Mouse (Mus musculus): ENCODE data around the gene Fkbp14. TPM values are rescaled to one million over a fixed set of nuclear protein-coding genes. Genes with fewer than 3 reads are reported as not detected.
A peak's percentile ranks its signal among the peaks of the same experiment; 100 is the strongest.

The Fkbp14 gene
- polyA plus RNA-seq, 1 experiment from 2014 or later = 28.5 TPM

- Histone ChIP-seq H3K4me2 (no peak overlapping the region), H3K36me3 (no peaks in the 10 kb centered on the region), H3K4me1 (peaks cover 23% of the 10 kb centered on the region), H3K9me3 (replicated peaks) (no peaks in the 10 kb centered on the region), H3K27me3 (no peaks in the 10 kb centered on the region), H3K4me3 (replicated peaks) (no peak overlapping the region), H3K27ac (peak overlapping the region; percentile 32; the same call in 1 of the 2 replicates), H3K9ac (no peak overlapping the region)
- WGBS = 62% methylated on average over 5 of the region's 5 CpGs
- ATAC-seq (replicated peaks; ENCODE audit: low FRiP score) = no peak
These were observed 3.7 kb upstream of the Fkbp14 start for GRCm38 (mm10) chr6:54600681-54601347.

GRCm38 (mm10) chr6:54597711-54598110 lies 603 bp upstream of the Fkbp14 start:
- H3K27me3 ChIP-seq = no peaks in the 10 kb centered on the region
- H3K9ac ChIP-seq = no peak overlapping the region
- no peak overlapping the region for H3K27ac ChIP-seq
- ATAC-seq (replicated peaks; ENCODE audit: low FRiP score) = no peak
- peaks cover 36% of the 10 kb centered on the region for H3K4me1 ChIP-seq
- H3K36me3 ChIP-seq = no peaks in the 10 kb centered on the region
- no peak overlapping the region for H3K4me2 ChIP-seq
- H3K9me3 ChIP-seq (replicated peaks) = no peaks in the 10 kb centered on the region
- no peak overlapping the region for H3K4me3 ChIP-seq (replicated peaks)
- WGBS = 84% methylated on average over 3 of the region's 3 CpGs

GRCm38 (mm10) chr6:54595330-54595878 lies 1.7 kb downstream of the Fkbp14 start:
- Histone ChIP-seq H3K27ac (peak overlapping the region; percentile 82), H3K9ac (peak overlapping the region; percentile 82), H3K4me2 (peak overlapping the region; percentile 83), H3K27me3 (no peaks in the 10 kb centered on the region), H3K36me3 (no peaks in the 10 kb centered on the region), H3K9me3 (replicated peaks) (no peaks in the 10 kb centered on the region), H3K4me1 (peaks cover 46% of the 10 kb centered on the region), H3K4me3 (replicated peaks) (peak overlapping the region; percentile 89)
- no peak; the same call in 1 of the 2 replicates for ATAC-seq (replicated peaks; ENCODE audit: low FRiP score)
- WGBS = under 1% methylated on average over 47 of the region's 48 CpGs

GRCm38 (mm10) chr6:54594469-54595329 lies 2.4 kb downstream of the Fkbp14 start, which contains the start of gene Plekha8:
Gene Plekha8, plus strand, starts transcription at chr6:54595111.
- H3K4me1 ChIP-seq = peaks cover 46% of the 10 kb centered on the region
- H3K9ac ChIP-seq = peak within 1 kb of the TSS; percentile 82
- peak within 1 kb of the TSS; percentile 82 for H3K27ac ChIP-seq
- ATAC-seq (replicated peaks; ENCODE audit: low FRiP score) = peak; percentile 94
- H3K4me3 ChIP-seq (replicated peaks) = peak within 1 kb of the TSS; percentile 89
- no peaks in the 10 kb centered on the region for H3K9me3 ChIP-seq (replicated peaks)
- H3K27me3 ChIP-seq = no peaks in the 10 kb centered on the region
- H3K4me2 ChIP-seq = peak within 1 kb of the TSS; percentile 83
- WGBS = under 1% methylated on average over 47 of the region's 49 CpGs
- H3K36me3 ChIP-seq = no peaks in the 10 kb centered on the region

GRCm38 (mm10) chr6:54593766-54594468 lies 3.2 kb downstream of the Fkbp14 start:
- Histone ChIP-seq H3K4me2 (peak overlapping the region; percentile 83), H3K9ac (no peak overlapping the region), H3K27ac (peak overlapping the region; percentile 82), H3K9me3 (replicated peaks) (no peaks in the 10 kb centered on the region), H3K27me3 (no peaks in the 10 kb centered on the region), H3K4me1 (peaks cover 46% of the 10 kb centered on the region), H3K4me3 (replicated peaks) (peak overlapping the region; percentile 67), H3K36me3 (no peaks in the 10 kb centered on the region)
- ATAC-seq (replicated peaks; ENCODE audit: low FRiP score) = no peak
- WGBS = 55% methylated on average over 8 of the region's 8 CpGs

GRCm38 (mm10) chr6:54592938-54593535 lies 4.1 kb downstream of the Fkbp14 start:
- Histone ChIP-seq H3K9me3 (replicated peaks) (no peaks in the 10 kb centered on the region), H3K36me3 (no peaks in the 10 kb centered on the region), H3K4me3 (replicated peaks) (peak overlapping the region; percentile 67), H3K4me2 (peak overlapping the region; percentile 83), H3K9ac (peak overlapping the region; percentile 70), H3K27me3 (no peaks in the 10 kb centered on the region), H3K27ac (peak overlapping the region; percentile 74), H3K4me1 (peaks cover 46% of the 10 kb centered on the region)
- WGBS = 0% methylated on average over 20 of the region's 20 CpGs
- peak; percentile 80 for ATAC-seq (replicated peaks; ENCODE audit: low FRiP score)

GRCm38 (mm10) chr6:54591778-54592177 lies 5.3 kb downstream of the Fkbp14 start:
- Histone ChIP-seq H3K4me3 (replicated peaks) (peak overlapping the region; percentile 23), H3K4me1 (peaks cover 42% of the 10 kb centered on the region), H3K9ac (no peak overlapping the region), H3K36me3 (no peaks in the 10 kb centered on the region), H3K4me2 (peak overlapping the region; percentile 51), H3K9me3 (replicated peaks) (no peaks in the 10 kb centered on the region), H3K27me3 (no peaks in the 10 kb centered on the region), H3K27ac (no peak overlapping the region)
- ATAC-seq (replicated peaks; ENCODE audit: low FRiP score) = no peak
- 35% methylated on average over 6 of the region's 6 CpGs for WGBS

GRCm38 (mm10) chr6:54590691-54591090 lies 6.4 kb downstream of the Fkbp14 start:
- H3K27ac ChIP-seq = no peak overlapping the region
- no peak for ATAC-seq (replicated peaks; ENCODE audit: low FRiP score)
- H3K36me3 ChIP-seq = no peaks in the 10 kb centered on the region
- no peak overlapping the region for H3K4me3 ChIP-seq (replicated peaks)
- WGBS = 92% methylated on average over 2 of the region's 2 CpGs
- H3K27me3 ChIP-seq = no peaks in the 10 kb centered on the region
- no peaks in the 10 kb centered on the region for H3K9me3 ChIP-seq (replicated peaks)
- H3K4me2 ChIP-seq = no peak overlapping the region
- no peak overlapping the region for H3K9ac ChIP-seq
- H3K4me1 ChIP-seq = peaks cover 31% of the 10 kb centered on the region

GRCm38 (mm10) chr6:54588212-54588611 lies 8.9 kb downstream of the Fkbp14 start:
- 62% methylated on average over 1 of the region's 1 CpGs for WGBS
- H3K36me3 ChIP-seq = peaks cover 7% of the 10 kb centered on the region
- peaks cover 15% of the 10 kb centered on the region for H3K4me1 ChIP-seq
- no peak for ATAC-seq (replicated peaks; ENCODE audit: low FRiP score)
- H3K27me3 ChIP-seq = no peaks in the 10 kb centered on the region
- H3K9me3 ChIP-seq (replicated peaks) = no peaks in the 10 kb centered on the region
- no peak overlapping the region for H3K4me2 ChIP-seq
- no peak overlapping the region for H3K4me3 ChIP-seq (replicated peaks)
- H3K27ac ChIP-seq = no peak overlapping the region
- no peak overlapping the region for H3K9ac ChIP-seq

- H3K27me3 ChIP-seq = no peaks in the 10 kb centered on the region
- WGBS = 47% methylated on average over 4 of the region's 4 CpGs
- H3K36me3 ChIP-seq = peaks cover 11% of the 10 kb centered on the region
- no peaks in the 10 kb centered on the region for H3K9me3 ChIP-seq (replicated peaks)
- H3K4me2 ChIP-seq = no peak overlapping the region
- no peak overlapping the region for H3K4me3 ChIP-seq (replicated peaks)
- H3K4me1 ChIP-seq = peaks cover 15% of the 10 kb centered on the region
- H3K27ac ChIP-seq = no peak overlapping the region
- H3K9ac ChIP-seq = no peak overlapping the region
- no peak for ATAC-seq (replicated peaks; ENCODE audit: low FRiP score)
These were observed 9.4 kb downstream of the Fkbp14 start for GRCm38 (mm10) chr6:54587683-54588082.

GRCm38 (mm10) chr6:54586911-54587310 lies 10.2 kb downstream of the Fkbp14 start:
- Histone ChIP-seq H3K9ac (no peak overlapping the region), H3K36me3 (peaks cover 16% of the 10 kb centered on the region), H3K4me3 (replicated peaks) (no peak overlapping the region), H3K4me2 (no peak overlapping the region), H3K27ac (no peak overlapping the region), H3K9me3 (replicated peaks) (no peaks in the 10 kb centered on the region), H3K27me3 (no peaks in the 10 kb centered on the region), H3K4me1 (peaks cover 12% of the 10 kb centered on the region)
- no peak for ATAC-seq (replicated peaks; ENCODE audit: low FRiP score)
- 85% methylated on average over 8 of the region's 8 CpGs for WGBS
